ENCODE assay signal across 10 mouse cellular contexts in the genomic region with DNA sequence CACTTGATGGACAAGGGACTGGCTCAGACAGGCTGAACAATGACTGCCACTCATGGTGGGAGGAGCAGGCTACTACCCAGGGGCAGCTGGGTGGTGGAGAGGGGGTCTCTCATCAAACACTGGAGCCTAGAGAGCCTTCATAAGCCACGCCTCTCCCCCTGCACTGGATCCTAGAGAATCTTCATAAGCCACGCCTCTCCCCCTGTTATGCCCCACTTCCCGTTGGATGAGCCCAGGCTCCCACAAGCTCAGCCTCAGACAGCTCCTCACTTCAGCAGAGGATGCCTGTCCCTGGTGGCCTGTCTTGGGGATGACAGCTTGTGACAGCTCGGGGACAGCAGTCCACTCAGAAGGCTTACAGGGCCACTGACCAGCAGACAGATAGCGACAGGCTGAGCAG. TPM values are rescaled to one million over a fixed set of nuclear protein-coding genes. Genes with fewer than 3 reads are reported as not detected.
DNase-seq lines count a peak whose midpoint lies in the region; ATAC-seq lines count a peak whose summit lies in the region.
"Had no signal": no experiment of that assay in that cellular context is flagged by ENCODE, and none has a peak within 500 bp of the region (broad histone marks: within the 10 kb centered on the region; RNA-seq: fewer than 3 reads in every experiment).

No protein-coding gene starts in this region.

- no peak overlapping the region for H3K4me2 ChIP-seq in kidney, embryonic 16.5 days (replicated peaks; ENCODE audit: low read depth, low read length)
- no peak overlapping the region for H3K4me2 ChIP-seq in neural tube, embryonic 12.5 days (replicated peaks)
- H3K4me2 ChIP-seq in neural tube, embryonic 15.5 days, result no peak overlapping the region
- H3K4me2 ChIP-seq in forebrain, embryonic 15.5 days (replicated peaks), result no peak overlapping the region

- no peaks in the 10 kb centered on the region for H3K27me3 ChIP-seq in kidney, embryonic 16.5 days (ENCODE audit: insufficient read depth, low read length)
- peaks cover 6% of the 10 kb centered on the region; the same call in 1 of the 2 replicates for H3K27me3 ChIP-seq in neural tube, embryonic 12.5 days (replicated peaks)
- no peaks in the 10 kb centered on the region for H3K27me3 ChIP-seq in neural tube, embryonic 15.5 days (replicated peaks)
- H3K27me3 ChIP-seq in forebrain, embryonic 15.5 days, result no peaks in the 10 kb centered on the region

- DNase-seq in kidney, adult 8-10 months, result no peak
- peak; percentile 64 for DNase-seq in retina, postnatal 7 days (ENCODE audit: low read depth, low spot score)
- DNase-seq in ovary, postnatal 14 days (ENCODE audit: low spot score), result no peak
- no peak for DNase-seq in frontal cortex, postnatal 36 days (ENCODE audit: low spot score in 2 of 2)
- DNase-seq: layer of hippocampus, postnatal 36 days had no signal

- no peaks in the 10 kb centered on the region for H3K36me3 ChIP-seq in kidney, embryonic 16.5 days (ENCODE audit: insufficient read depth, low read length)
- H3K36me3 ChIP-seq in neural tube, embryonic 12.5 days, result peaks cover 7% of the 10 kb centered on the region; the same call in 1 of the 2 replicates
- no peaks in the 10 kb centered on the region for H3K36me3 ChIP-seq in neural tube, embryonic 15.5 days
- H3K36me3 ChIP-seq in forebrain, embryonic 15.5 days, result no peaks in the 10 kb centered on the region

- H3K9me3 ChIP-seq in kidney, embryonic 16.5 days (ENCODE audit: low read length), result no peaks in the 10 kb centered on the region
- no peaks in the 10 kb centered on the region for H3K9me3 ChIP-seq in neural tube, embryonic 12.5 days
- no peaks in the 10 kb centered on the region for H3K9me3 ChIP-seq in neural tube, embryonic 15.5 days (replicated peaks)
- no peaks in the 10 kb centered on the region for H3K9me3 ChIP-seq in forebrain, embryonic 15.5 days

- H3K4me3 ChIP-seq in kidney, embryonic 16.5 days (ENCODE audit: low read length), result no peak overlapping the region
- no peak overlapping the region for H3K4me3 ChIP-seq in neural tube, embryonic 12.5 days
- no peak overlapping the region for H3K4me3 ChIP-seq in neural tube, embryonic 15.5 days (replicated peaks)
- no peak overlapping the region for H3K4me3 ChIP-seq in forebrain, embryonic 15.5 days
- H3K4me3 ChIP-seq: erythroblast, embryonic 14.5 days had no signal

- no peak overlapping the region for H3K27ac ChIP-seq in kidney, embryonic 16.5 days (ENCODE audit: low read length)
- no peak overlapping the region for H3K27ac ChIP-seq in neural tube, embryonic 12.5 days
- H3K27ac ChIP-seq in neural tube, embryonic 15.5 days (replicated peaks), result no peak overlapping the region
- H3K27ac ChIP-seq in forebrain, embryonic 15.5 days (replicated peaks), result no peak overlapping the region; the same call in 1 of the 2 replicates

- ATAC-seq in kidney, embryonic 16.5 days (ENCODE audit: low FRiP score, low TSS enrichment), result peak; percentile 21; the same call in 1 of the 2 replicates
- 0 out of 2 replicates have a peak, but pooled peaks have one; percentile 33 for ATAC-seq in neural tube, embryonic 12.5 days (ENCODE audit: low FRiP score, low read depth)
- no peak for ATAC-seq in neural tube, embryonic 15.5 days (ENCODE audit: low FRiP score)
- 0 out of 2 replicates have a peak, but pooled peaks have one; percentile 21 for ATAC-seq in forebrain, embryonic 15.5 days (replicated peaks)

- 47% methylated on average over 5 of the region's 5 CpGs for WGBS in kidney, embryonic 16.5 days
- 35% methylated on average over 5 of the region's 5 CpGs for whole genome bisulfite sequencing in neural tube, embryonic 12.5 days
- WGBS in neural tube, embryonic 15.5 days, result 35% methylated on average over 5 of the region's 5 CpGs
- 32% methylated on average over 5 of the region's 5 CpGs for WGBS in forebrain, embryonic 15.5 days

- H3K9ac ChIP-seq in kidney, embryonic 16.5 days (replicated peaks; ENCODE audit: low read length), result no peak overlapping the region
- H3K9ac ChIP-seq in neural tube, embryonic 12.5 days, result no peak overlapping the region
- H3K9ac ChIP-seq in neural tube, embryonic 15.5 days (replicated peaks), result no peak overlapping the region
- no peak overlapping the region for H3K9ac ChIP-seq in forebrain, embryonic 15.5 days (replicated peaks)

- peaks cover 19% of the 10 kb centered on the region for H3K4me1 ChIP-seq in kidney, embryonic 16.5 days (ENCODE audit: insufficient read depth, low read length)
- H3K4me1 ChIP-seq in neural tube, embryonic 12.5 days, result peaks cover 72% of the 10 kb centered on the region
- H3K4me1 ChIP-seq in neural tube, embryonic 15.5 days, result peaks cover 55% of the 10 kb centered on the region
- H3K4me1 ChIP-seq in forebrain, embryonic 15.5 days, result peaks cover 44% of the 10 kb centered on the region

RNA-seq across cellular contexts. Expression of a gene that starts 17.7 kb away (rescaled TPM):
- polyA plus RNA-seq in kidney, embryonic 16.5 days (2015; fragmentation: Nextera tagmentation; extraction: Ambion mirVana), result 1.0 and 1.1 TPM in 2 replicates
- polyA plus RNA-seq in neural tube, embryonic 12.5 days (2016; fragmentation: Nextera tagmentation; extraction: Ambion mirVana), result 12.8 and 20.1 TPM in 2 replicates
- 7.9 and 11.0 TPM in 2 replicates for polyA plus RNA-seq in neural tube, embryonic 15.5 days (2015; fragmentation: Nextera tagmentation; extraction: Ambion mirVana)
- 9.3 TPM in 2 replicates for polyA plus RNA-seq in forebrain, embryonic 15.5 days (2015; fragmentation: Nextera tagmentation; extraction: Ambion mirVana)
- polyA plus RNA-seq: erythroblast, embryonic 14.5 days had no signal
